Mouse (Mus musculus) lung, postnatal 4 days (tissue): ENCODE data around the gene Olfr196.
"Not testable (repeated sequence)": the region's sequence is repeated elsewhere in the genome, so short reads cannot be mapped to it uniquely, and the experiment has no call there.

Experiments
- DNase-seq, 2 experiments: peaks; one replicate each; pipeline ENCODE4 v3.0.0; 2021

Gene Olfr196

DNA sequence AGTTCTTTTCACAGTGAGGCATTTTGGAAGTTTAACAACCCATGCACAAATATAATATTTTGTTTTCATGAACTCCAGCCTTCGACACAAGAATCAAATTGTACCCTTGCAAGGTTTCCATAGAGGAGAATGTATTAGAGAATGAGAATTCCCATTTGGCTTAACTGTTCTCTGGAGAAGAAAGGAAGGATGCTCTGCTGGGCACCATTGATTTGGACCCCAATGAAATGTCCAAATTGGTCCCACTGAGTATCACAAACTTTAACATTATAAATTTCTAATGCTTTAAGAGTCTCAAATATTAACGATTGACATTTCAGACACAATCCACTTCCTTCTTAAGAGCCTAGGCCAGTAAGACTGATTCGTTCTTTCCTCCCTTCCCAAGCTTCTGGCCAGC lies at the start of gene Olfr196:
TSS of gene Olfr196 (minus strand) at position 101 of the 400 bp plus-strand sequence.
- no peak for DNase-seq

DNA sequence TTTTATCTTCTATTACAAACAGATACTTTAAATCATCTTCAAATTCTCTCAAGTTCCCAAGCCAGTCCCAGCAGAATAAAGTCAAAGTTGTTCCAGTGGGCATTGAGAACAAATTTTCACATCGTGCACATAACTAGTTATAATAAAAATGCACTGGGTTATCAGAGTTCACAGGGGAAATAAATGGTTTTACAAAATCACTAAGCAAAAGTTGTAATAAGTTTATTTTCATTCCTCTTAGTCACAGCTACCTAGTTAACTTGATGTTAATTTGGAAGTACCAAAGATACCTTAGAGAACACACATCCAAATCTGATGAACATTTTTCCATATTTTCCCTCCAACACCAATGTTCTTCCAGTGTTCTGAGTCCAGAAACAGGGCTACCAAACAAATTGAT lies 49.4 kb upstream of the Olfr196 start, which contains the start of gene Olfr199:
TSS of gene Olfr199 (minus strand) at position 101 of the 400 bp plus-strand sequence.
- not testable (repeated sequence) for DNase-seq

DNA sequence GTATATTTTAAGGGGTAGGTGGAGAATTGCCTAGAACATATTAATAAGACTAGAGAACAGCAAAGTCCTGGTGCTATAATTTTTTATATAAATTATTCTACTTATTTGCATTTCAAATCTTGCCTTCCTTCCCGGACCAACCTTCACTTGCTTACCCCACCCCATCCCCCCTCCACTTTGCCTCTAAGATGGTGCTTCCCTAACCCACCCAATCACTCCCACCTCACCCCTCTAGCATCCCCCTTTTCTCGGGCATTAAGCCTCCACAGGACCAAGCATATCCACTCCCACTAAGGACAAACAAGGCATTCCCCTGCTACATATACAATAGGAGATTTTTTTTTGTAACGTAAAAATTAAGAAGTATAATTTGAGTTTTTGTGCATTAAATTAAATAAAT lies 47.6 kb upstream of the Olfr196 start:
- not testable (repeated sequence) for DNase-seq

DNA sequence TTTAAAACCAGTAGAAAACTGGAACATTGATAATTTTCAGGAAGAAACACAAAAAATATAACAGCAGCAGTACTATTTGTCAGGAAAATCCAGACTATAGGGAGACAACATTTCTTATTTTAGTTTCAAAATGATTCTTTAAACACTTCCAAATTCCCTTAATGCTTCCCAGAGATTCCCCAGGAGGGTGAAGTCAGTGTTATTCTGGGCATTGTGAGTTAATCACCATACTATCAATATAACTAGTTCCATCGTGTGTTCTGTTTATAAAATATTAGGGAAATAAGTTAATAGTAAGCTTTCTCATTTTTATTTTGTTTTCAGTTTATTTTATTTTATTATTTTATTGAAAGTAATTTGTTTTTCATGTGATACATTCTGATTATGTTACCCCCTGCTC lies 33.2 kb upstream of the Olfr196 start, which contains the start of gene Olfr198:
TSS of gene Olfr198 (minus strand) at position 101 of the 400 bp plus-strand sequence.
- DNase-seq, result not testable (repeated sequence)

DNA sequence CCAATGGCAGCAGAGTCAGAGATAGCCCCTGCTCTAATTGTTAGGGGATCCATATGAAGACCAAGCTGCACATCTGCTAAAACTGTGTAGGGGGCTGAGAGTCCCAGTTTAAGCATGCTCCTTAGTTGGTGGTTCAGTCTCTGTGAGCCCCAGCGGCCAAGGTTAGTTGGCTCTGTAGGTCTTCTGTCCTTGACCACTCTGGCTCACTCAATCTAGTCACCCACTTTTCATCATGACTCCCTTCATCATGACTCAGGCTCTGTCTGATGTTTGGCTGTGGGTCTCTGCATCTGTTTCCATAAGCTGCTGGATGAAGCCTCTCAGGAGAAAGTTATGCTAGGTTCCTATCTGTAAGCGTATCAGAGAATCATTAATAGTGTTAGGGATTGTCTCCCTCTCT lies 18.3 kb downstream of the Olfr196 start:
- DNase-seq, result no peak

DNA sequence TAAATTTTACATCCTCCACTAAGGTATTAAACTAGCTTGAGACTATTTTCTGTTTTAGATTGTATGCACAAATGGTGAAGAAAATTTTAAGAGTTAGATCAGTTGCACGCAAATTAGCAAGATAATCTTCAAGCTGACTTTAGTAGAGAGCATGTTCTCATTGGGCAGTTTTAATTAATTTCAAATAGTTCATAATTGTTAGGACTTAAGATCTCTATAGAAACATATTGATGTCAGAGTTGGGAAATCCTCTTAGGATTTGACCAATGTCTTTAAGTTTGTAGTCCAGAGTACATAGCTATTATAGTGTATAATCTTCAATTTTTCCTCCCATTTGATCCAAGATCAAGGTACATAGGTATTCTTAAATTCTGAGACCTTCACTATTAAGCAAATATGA lies 23.5 kb downstream of the Olfr196 start, which contains the start of gene Olfr195:
TSS of gene Olfr195 (plus strand) at position 301 of the 400 bp plus-strand sequence.
- DNase-seq, result no peak

DNA sequence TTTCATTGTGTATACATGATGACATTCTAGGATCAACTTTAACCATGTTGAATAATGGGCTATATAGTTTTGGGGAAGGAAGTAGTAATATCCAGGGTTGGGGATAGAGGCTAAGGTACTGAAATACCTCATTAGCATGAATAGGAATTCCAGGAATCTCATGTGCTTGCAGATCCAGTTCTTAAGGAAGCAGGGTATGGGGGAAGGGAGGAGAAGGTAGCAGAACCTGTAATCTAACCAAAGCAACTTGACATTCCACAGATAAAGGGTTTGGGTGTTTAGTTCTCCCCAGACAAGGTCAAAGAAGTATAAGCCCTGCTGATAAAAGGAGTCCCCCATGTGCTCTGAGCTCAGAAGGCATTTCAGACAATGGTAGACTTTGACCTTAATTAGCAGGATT lies 29.1 kb downstream of the Olfr196 start:
- DNase-seq, result no peak

DNA sequence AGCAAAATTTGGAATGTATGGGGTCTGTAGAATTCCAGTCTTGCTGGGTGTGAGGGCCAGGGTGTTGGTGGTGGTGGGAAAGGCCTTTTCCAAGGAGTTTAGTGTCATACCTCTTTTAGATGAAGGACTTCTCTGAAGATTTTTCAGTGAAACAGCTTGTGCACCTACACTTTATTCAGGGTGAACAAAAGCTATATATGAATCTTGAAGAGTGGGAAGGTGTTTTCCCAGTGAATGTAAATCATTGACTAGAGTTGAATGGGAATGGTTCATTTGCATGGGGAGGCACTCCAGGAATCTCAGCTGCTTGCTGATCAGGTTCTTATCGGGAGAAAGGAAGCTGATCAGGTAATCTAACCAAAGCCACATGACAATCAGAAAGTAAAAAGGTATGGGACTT lies 39.5 kb downstream of the Olfr196 start:
- no peak for DNase-seq

DNA sequence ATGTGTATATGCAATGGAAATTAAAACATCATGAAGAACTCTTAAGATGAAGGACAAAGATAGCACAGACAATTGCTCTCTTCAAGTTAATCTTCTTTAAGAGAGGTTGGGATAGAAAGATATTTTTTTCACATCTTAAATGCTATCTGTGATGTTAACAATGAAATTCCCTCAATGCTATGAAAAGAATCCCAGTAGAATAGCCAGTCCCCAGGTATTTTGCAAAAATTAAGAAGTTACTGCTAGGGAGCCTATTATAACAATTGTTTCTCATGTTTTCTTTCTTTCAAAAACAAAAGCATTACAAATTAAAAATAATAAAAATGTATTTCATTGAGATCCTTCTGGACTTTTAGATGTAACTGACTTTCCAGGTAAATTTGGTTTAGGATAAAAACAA lies 49.3 kb downstream of the Olfr196 start, which contains the start of gene Olfr194:
TSS of gene Olfr194 (minus strand) at position 101 of the 400 bp plus-strand sequence.
- DNase-seq, result no peak
